Mouse (Mus musculus) limb, embryonic 13.5 days (tissue): Measurements from ENCODE around the gene Cecr2. TPM values are rescaled to one million over a fixed set of nuclear protein-coding genes. Genes with fewer than 3 reads are reported as not detected.
"Not testable (repeated sequence)": the region's sequence is repeated elsewhere in the genome, so short reads cannot be mapped to it uniquely, and the experiment has no call there.

ENCODE experiments used
- ATAC-seq: fragments of 200-750 bp; cut with Nextera tagmentation; 2 replicates; pipeline ENCODE4 v1.8.0; 2017; ENCODE audit warnings: low read depth, moderate number of reproducible peaks, moderate TSS enrichment; ENCODE audit not compliant: low FRiP score
- H3K27ac ChIP-seq: fragments of 300-500 bp; sonication (generic); 2 replicates; pipeline ENCODE4 v1.5.1; 2015; ENCODE audit warnings: inconsistent platforms, mild to moderate bottlenecking, moderate library complexity
- H3K27me3 ChIP-seq: fragments of 300-500 bp; sonication (generic); 2 replicates; pipeline ENCODE4 v1.6.1; 2015; ENCODE audit warnings: mild to moderate bottlenecking, inconsistent platforms
- H3K36me3 ChIP-seq: fragments of 300-500 bp; sonication (generic); 2 replicates; pipeline ENCODE4 v1.6.1; 2015; ENCODE audit warnings: inconsistent platforms, mild to moderate bottlenecking, moderate library complexity
- H3K4me1 ChIP-seq: fragments of 300-500 bp; sonication (generic); 2 replicates; pipeline ENCODE4 v1.6.1; 2015; ENCODE audit warnings: inconsistent platforms
- H3K4me2 ChIP-seq: fragments of 300-500 bp; sonication (generic); replicated peaks from 2 replicates; pipeline ENCODE4 v1.6.1; 2015; ENCODE audit warnings: inconsistent platforms, mild to moderate bottlenecking, moderate library complexity
- H3K4me3 ChIP-seq: fragments of 300-500 bp; sonication (generic); 2 replicates; pipeline ENCODE4 v1.5.1; 2015; ENCODE audit warnings: moderate library complexity, mild to moderate bottlenecking, inconsistent platforms
- H3K9ac ChIP-seq: fragments of 300-500 bp; sonication (generic); 2 replicates; pipeline ENCODE4 v1.6.1; 2015; ENCODE audit warnings: mild to moderate bottlenecking, inconsistent platforms
- H3K9me3 ChIP-seq: fragments of 300-500 bp; sonication (generic); 2 replicates; pipeline ENCODE4 v1.6.1; 2016; ENCODE audit warnings: inconsistent platforms
- WGBS: fragments of 180-500 bp; shearing (Covaris S2); methylation state at CpG from one replicate; pipeline ENCODE4 v1.1.7; 2015; 5-methylcytosine and 5-hydroxymethylcytosine counted together
- polyA plus RNA-seq: library from polyadenylated mRNA; unstranded; fragments of >200 nt; fragmentation: Nextera tagmentation; extraction: Ambion mirVana; gene quantifications from 2 replicates; pipeline ENCODE4 v1.2.1, GENCODE M21; 2015

Gene Cecr2
- polyA plus RNA-seq, 1 experiment from 2014 or later, result 3.2 TPM

GRCm38 (mm10) chr6:120644346-120645299 is 21.5 kb upstream of the Cecr2 start:
- ATAC-seq, result no peak; the same call in 1 of the 2 replicates
- no peaks in the 10 kb centered on the region for H3K36me3 ChIP-seq
- 57% methylated on average over 23 of the region's 23 CpGs for WGBS
- H3K9me3 ChIP-seq, result no peaks in the 10 kb centered on the region
- H3K4me3 ChIP-seq, result no peak overlapping the region
- no peak overlapping the region for H3K4me2 ChIP-seq
- no peak overlapping the region for H3K27ac ChIP-seq
- no peaks in the 10 kb centered on the region for H3K27me3 ChIP-seq
- no peak overlapping the region for H3K9ac ChIP-seq
- H3K4me1 ChIP-seq, result no peaks in the 10 kb centered on the region

GRCm38 (mm10) chr6:120647246-120648028 is 18.7 kb upstream of the Cecr2 start:
- H3K4me3 ChIP-seq, H3K36me3 ChIP-seq, H3K9me3 ChIP-seq, ATAC-seq, H3K9ac ChIP-seq, H3K27me3 ChIP-seq, H3K4me2 ChIP-seq, H3K4me1 ChIP-seq, H3K27ac ChIP-seq: not testable (repeated sequence)
- WGBS, result 91% methylated on average over 3 of the region's 4 CpGs

GRCm38 (mm10) chr6:120648205-120648604 is 18.0 kb upstream of the Cecr2 start:
- no peaks in the 10 kb centered on the region for H3K27me3 ChIP-seq
- no peak overlapping the region for H3K4me3 ChIP-seq
- WGBS, result 67% methylated on average over 5 of the region's 5 CpGs
- no peak overlapping the region for H3K9ac ChIP-seq
- H3K4me1 ChIP-seq, result no peaks in the 10 kb centered on the region
- H3K9me3 ChIP-seq, result no peaks in the 10 kb centered on the region
- no peaks in the 10 kb centered on the region for H3K36me3 ChIP-seq
- no peak for ATAC-seq
- no peak overlapping the region for H3K4me2 ChIP-seq
- no peak overlapping the region for H3K27ac ChIP-seq

GRCm38 (mm10) chr6:120652666-120653065 is 13.5 kb upstream of the Cecr2 start:
- no peak overlapping the region for H3K4me3 ChIP-seq
- no peak overlapping the region for H3K4me2 ChIP-seq
- 65% methylated on average over 7 of the region's 7 CpGs for WGBS
- H3K36me3 ChIP-seq, result no peaks in the 10 kb centered on the region
- H3K9ac ChIP-seq, result no peak overlapping the region
- H3K27me3 ChIP-seq, result no peaks in the 10 kb centered on the region
- no peaks in the 10 kb centered on the region for H3K9me3 ChIP-seq
- no peak for ATAC-seq
- H3K4me1 ChIP-seq, result no peaks in the 10 kb centered on the region
- H3K27ac ChIP-seq, result no peak overlapping the region

- no peak for ATAC-seq
- Histone ChIP-seq H3K27me3 (no peaks in the 10 kb centered on the region), H3K4me2 (no peak overlapping the region), H3K36me3 (no peaks in the 10 kb centered on the region), H3K4me1 (no peaks in the 10 kb centered on the region), H3K27ac (no peak overlapping the region), H3K9ac (no peak overlapping the region), H3K4me3 (no peak overlapping the region), H3K9me3 (no peaks in the 10 kb centered on the region)
- WGBS, result 82% methylated on average over 3 of the region's 3 CpGs
These were observed 10.5 kb upstream of the Cecr2 start for GRCm38 (mm10) chr6:120655702-120656101.

- Histone ChIP-seq H3K27ac (no peak overlapping the region), H3K9me3 (no peaks in the 10 kb centered on the region), H3K27me3 (0 out of 2 replicates have a peak, but pooled peaks cover 2% of the 10 kb centered on the region), H3K9ac (no peak overlapping the region), H3K4me3 (no peak overlapping the region), H3K4me1 (no peaks in the 10 kb centered on the region), H3K4me2 (no peak overlapping the region), H3K36me3 (no peaks in the 10 kb centered on the region)
- ATAC-seq, result no peak
- WGBS, result 35% methylated on average over 7 of the region's 7 CpGs
These were observed 7.3 kb upstream of the Cecr2 start for GRCm38 (mm10) chr6:120658848-120659247.

GRCm38 (mm10) chr6:120665415-120665815 is 754 bp upstream of the Cecr2 start:
- Histone ChIP-seq H3K4me2 (peak overlapping the region; percentile 93), H3K4me3 (peak overlapping the region; percentile 89), H3K27ac (peak overlapping the region; percentile 80; the same call in 1 of the 2 replicates), H3K9ac (peak overlapping the region; percentile 51), H3K27me3 (0 out of 2 replicates have a peak, but pooled peaks cover 2% of the 10 kb centered on the region), H3K4me1 (0 out of 2 replicates have a peak, but pooled peaks cover 10% of the 10 kb centered on the region), H3K9me3 (no peaks in the 10 kb centered on the region), H3K36me3 (no peaks in the 10 kb centered on the region)
- under 1% methylated on average over 21 of the region's 21 CpGs for WGBS
- peak; percentile 66 for ATAC-seq

- H3K4me1 ChIP-seq, result 0 out of 2 replicates have a peak, but pooled peaks cover 10% of the 10 kb centered on the region
- no peaks in the 10 kb centered on the region for H3K36me3 ChIP-seq
- ATAC-seq, result peak; percentile 24
- under 1% methylated on average over 72 of the region's 87 CpGs for WGBS
- H3K27ac ChIP-seq, result peak overlapping the region; percentile 94
- 0 out of 2 replicates have a peak, but pooled peaks cover 2% of the 10 kb centered on the region for H3K27me3 ChIP-seq
- H3K9me3 ChIP-seq, result no peaks in the 10 kb centered on the region
- peak overlapping the region; percentile 93 for H3K4me2 ChIP-seq
- H3K4me3 ChIP-seq, result peak overlapping the region; percentile 89
- peak overlapping the region; percentile 88 for H3K9ac ChIP-seq
These were observed 722 bp downstream of the Cecr2 start for GRCm38 (mm10) chr6:120666761-120667421.

- Histone ChIP-seq H3K4me3 (peak overlapping the region; percentile 89), H3K4me2 (peak overlapping the region; percentile 93), H3K36me3 (no peaks in the 10 kb centered on the region), H3K27ac (peak overlapping the region; percentile 94; the same call in 1 of the 2 replicates), H3K4me1 (0 out of 2 replicates have a peak, but pooled peaks cover 10% of the 10 kb centered on the region), H3K27me3 (no peaks in the 10 kb centered on the region), H3K9me3 (no peaks in the 10 kb centered on the region), H3K9ac (peak overlapping the region; percentile 88)
- ATAC-seq, result no peak
- 0% methylated on average over 7 of the region's 7 CpGs for WGBS
These were observed 1.2 kb downstream of the Cecr2 start for GRCm38 (mm10) chr6:120667422-120667781.

GRCm38 (mm10) chr6:120667911-120668310 is 1.7 kb downstream of the Cecr2 start:
- H3K4me2 ChIP-seq, result peak overlapping the region; percentile 93
- no peak overlapping the region for H3K27ac ChIP-seq
- no peaks in the 10 kb centered on the region for H3K27me3 ChIP-seq
- peak overlapping the region; percentile 89 for H3K4me3 ChIP-seq
- 0 out of 2 replicates have a peak, but pooled peaks cover 10% of the 10 kb centered on the region for H3K4me1 ChIP-seq
- 8% methylated on average over 7 of the region's 7 CpGs for WGBS
- H3K9ac ChIP-seq, result no peak overlapping the region
- H3K36me3 ChIP-seq, result no peaks in the 10 kb centered on the region
- no peaks in the 10 kb centered on the region for H3K9me3 ChIP-seq
- no peak for ATAC-seq

- 66% methylated on average over 5 of the region's 5 CpGs for WGBS
- Histone ChIP-seq H3K4me2 (no peak overlapping the region), H3K9me3 (no peaks in the 10 kb centered on the region), H3K27ac (no peak overlapping the region), H3K27me3 (no peaks in the 10 kb centered on the region), H3K9ac (no peak overlapping the region), H3K36me3 (no peaks in the 10 kb centered on the region), H3K4me3 (no peak overlapping the region), H3K4me1 (no peaks in the 10 kb centered on the region)
- no peak for ATAC-seq
These were observed 8.0 kb downstream of the Cecr2 start for GRCm38 (mm10) chr6:120674121-120674520.
